Mouse (Mus musculus): ENCODE data around the gene Olfr883.

The Olfr883 gene

GRCm38 (mm10) chr9:38025508-38025907 is at the start of gene Olfr883:
Olfr883 (plus strand) TSS chr9:38025808.
- no peak for DNase-seq

GRCm38 (mm10) chr9:37991525-37991924 is 34.1 kb upstream of the Olfr883 start, which contains the start of gene Olfr881:
Olfr881 (plus strand) TSS chr9:37991825.
- DNase-seq, result no peak

GRCm38 (mm10) chr9:37998581-37999204 is 26.9 kb upstream of the Olfr883 start:
- no peak for DNase-seq

GRCm38 (mm10) chr9:38000021-38000420 is 25.6 kb upstream of the Olfr883 start:
- no peak for DNase-seq

- DNase-seq, result no peak
These were observed 20.6 kb downstream of the Olfr883 start, which contains the start of gene Olfr884 for GRCm38 (mm10) chr9:38046255-38046654. Olfr884 (plus strand) TSS chr9:38046555.

GRCm38 (mm10) chr9:38061022-38061421 is 35.4 kb downstream of the Olfr883 start, which contains the start of gene Olfr885:
Olfr885 (plus strand) TSS chr9:38061322.
- DNase-seq, result no peak
